Mouse (Mus musculus): ENCODE data around the gene Adamts12. TPM values are rescaled to one million over a fixed set of nuclear protein-coding genes. Genes with fewer than 3 reads are reported as not detected.

The Adamts12 gene
- 1.9 TPM for polyA plus RNA-seq (2015; fragmentation: Illumina TruSeq; extraction: RNeasy Lipid Tissue Mini Kit (QIAGEN cat#74804); ENCODE audit: insufficient read depth, low read depth, low replicate concordance)

DNA sequence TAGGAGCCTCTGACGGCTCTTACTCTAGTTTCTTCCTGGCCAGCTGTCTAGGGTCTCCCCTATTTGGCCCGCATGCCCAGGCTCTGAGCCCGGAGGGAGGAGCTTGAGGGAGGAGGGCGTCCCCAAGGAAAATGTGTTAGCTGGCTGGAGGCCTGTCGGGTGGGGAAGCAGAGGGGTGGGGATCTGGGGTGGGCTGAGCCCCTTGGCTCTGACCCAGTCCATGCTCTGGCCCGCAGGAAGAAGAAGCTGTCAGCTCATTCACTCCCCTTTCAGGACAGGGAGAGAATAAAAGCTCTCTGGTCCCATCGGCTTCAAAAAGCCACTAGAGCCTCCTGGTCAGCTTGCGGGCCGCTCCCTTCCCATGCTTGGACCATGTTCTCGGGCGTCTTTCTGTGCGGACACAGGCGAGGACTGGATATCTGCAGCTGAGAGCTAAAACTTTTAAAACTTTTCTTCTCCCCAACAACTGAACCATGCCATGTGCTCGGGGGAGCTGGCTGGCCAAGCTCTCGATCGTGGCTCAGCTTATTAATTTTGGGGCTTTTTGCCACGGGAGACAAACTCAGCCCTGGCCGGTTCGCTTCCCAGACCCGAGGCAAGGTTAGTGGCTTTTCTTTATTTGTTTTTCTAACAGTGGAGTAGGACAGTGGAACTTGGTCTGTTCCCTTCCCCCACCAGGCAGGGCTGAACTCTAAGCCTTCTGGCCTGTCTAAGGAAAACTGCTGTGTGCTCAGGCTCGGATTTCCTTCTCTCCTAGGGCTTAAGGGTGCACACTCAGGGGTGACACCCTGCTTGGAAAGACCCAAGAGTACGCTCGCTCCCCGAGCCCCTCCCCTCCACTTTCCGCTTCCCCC, at the start of gene Adamts12:
Adamts12 (plus strand) TSS at position 233 of the 854 bp plus-strand sequence.

GRCm38 (mm10) chr15:11037711-11038110, 26.9 kb upstream of the Adamts12 start, which contains the start of gene Rxfp3:
Gene Rxfp3, minus strand, starts transcription at chr15:11037991.

Other genes with a start within 250 kb of the Adamts12 start
- 0.57 TPM for gene C1qtnf3, start 112.5 kb upstream of the Adamts12 start, polyA plus RNA-seq (2015; fragmentation: Illumina TruSeq; extraction: RNeasy Lipid Tissue Mini Kit (QIAGEN cat#74804); ENCODE audit: insufficient read depth, low read depth, low replicate concordance)
- gene Amacr, start 83.0 kb upstream of the Adamts12 start, polyA plus RNA-seq (2015; fragmentation: Illumina TruSeq; extraction: RNeasy Lipid Tissue Mini Kit (QIAGEN cat#74804); ENCODE audit: insufficient read depth, low read depth, low replicate concordance), result 1.5 TPM
- not detected for gene Slc45a2, start 64.1 kb upstream of the Adamts12 start, polyA plus RNA-seq (2015; fragmentation: Illumina TruSeq; extraction: RNeasy Lipid Tissue Mini Kit (QIAGEN cat#74804); ENCODE audit: insufficient read depth, low read depth, low replicate concordance)
- not detected for gene Rxfp3, start 26.8 kb upstream of the Adamts12 start, polyA plus RNA-seq (2015; fragmentation: Illumina TruSeq; extraction: RNeasy Lipid Tissue Mini Kit (QIAGEN cat#74804); ENCODE audit: insufficient read depth, low read depth, low replicate concordance)

All from pancreas, adult 10 weeks (tissue).